Mouse (Mus musculus): ENCODE measurements around the gene Acyp1. TPM values are rescaled to one million over a fixed set of nuclear protein-coding genes. Genes with fewer than 3 reads are reported as not detected.
"Not testable (repeated sequence)": the region's sequence is repeated elsewhere in the genome, so short reads cannot be mapped to it uniquely, and the experiment has no call there.

The Acyp1 gene
- total RNA-seq, 1 experiment from 2014 or later: 46.1 TPM

- peak; percentile 57 for ATAC-seq (replicated peaks; ENCODE audit: low read depth, poor library complexity, severe bottlenecking)
Observed at GRCm38 (mm10) chr12:85286941-85287340, 1.3 kb downstream of the Acyp1 start.

GRCm38 (mm10) chr12:85284996-85285395 lies 3.2 kb downstream of the Acyp1 start:
- no peak for ATAC-seq (replicated peaks; ENCODE audit: low read depth, poor library complexity, severe bottlenecking)

GRCm38 (mm10) chr12:85284331-85284730 lies 3.9 kb downstream of the Acyp1 start:
- ATAC-seq (replicated peaks; ENCODE audit: low read depth, poor library complexity, severe bottlenecking): no peak

- not testable (repeated sequence) for ATAC-seq (replicated peaks; ENCODE audit: low read depth, poor library complexity, severe bottlenecking)
Observed at GRCm38 (mm10) chr12:85281756-85282155, 6.5 kb downstream of the Acyp1 start.

- peak; percentile 40 for ATAC-seq (replicated peaks; ENCODE audit: low read depth, poor library complexity, severe bottlenecking)
Observed at GRCm38 (mm10) chr12:85280845-85281651, 7.2 kb downstream of the Acyp1 start.

GRCm38 (mm10) chr12:85280105-85280844 lies 8.0 kb downstream of the Acyp1 start:
- ATAC-seq (replicated peaks; ENCODE audit: low read depth, poor library complexity, severe bottlenecking): peak; percentile 89

GRCm38 (mm10) chr12:85279396-85280080 lies 8.7 kb downstream of the Acyp1 start:
- no peak for ATAC-seq (replicated peaks; ENCODE audit: low read depth, poor library complexity, severe bottlenecking)

- peak; percentile 54; the same call in 1 of the 2 replicates for ATAC-seq (replicated peaks; ENCODE audit: low read depth, poor library complexity, severe bottlenecking)
Observed at GRCm38 (mm10) chr12:85278919-85279318, 9.3 kb downstream of the Acyp1 start.

- ATAC-seq (replicated peaks; ENCODE audit: low read depth, poor library complexity, severe bottlenecking): no peak
Observed at GRCm38 (mm10) chr12:85276273-85276672, 12.0 kb downstream of the Acyp1 start.

GRCm38 (mm10) chr12:85273508-85273907 lies 14.7 kb downstream of the Acyp1 start:
- no peak for ATAC-seq (replicated peaks; ENCODE audit: low read depth, poor library complexity, severe bottlenecking)

- ATAC-seq (replicated peaks; ENCODE audit: low read depth, poor library complexity, severe bottlenecking): no peak
Observed at GRCm38 (mm10) chr12:85271843-85272206, 16.4 kb downstream of the Acyp1 start.

- ATAC-seq (replicated peaks; ENCODE audit: low read depth, poor library complexity, severe bottlenecking): no peak
Observed at GRCm38 (mm10) chr12:85271132-85271842, 17.0 kb downstream of the Acyp1 start.

- ATAC-seq (replicated peaks; ENCODE audit: low read depth, poor library complexity, severe bottlenecking): peak; percentile 87
Observed at GRCm38 (mm10) chr12:85270319-85270718, 17.9 kb downstream of the Acyp1 start, which contains the start of gene Mlh3. Mlh3 (minus strand) TSS chr12:85270599.

GRCm38 (mm10) chr12:85269821-85270220 lies 18.4 kb downstream of the Acyp1 start:
- ATAC-seq (replicated peaks; ENCODE audit: low read depth, poor library complexity, severe bottlenecking): no peak

- no peak for ATAC-seq (replicated peaks; ENCODE audit: low read depth, poor library complexity, severe bottlenecking)
Observed at GRCm38 (mm10) chr12:85266248-85266647, 22.0 kb downstream of the Acyp1 start.

- ATAC-seq (replicated peaks; ENCODE audit: low read depth, poor library complexity, severe bottlenecking): no peak
Observed at GRCm38 (mm10) chr12:85264940-85265339, 23.3 kb downstream of the Acyp1 start.

- no peak for ATAC-seq (replicated peaks; ENCODE audit: low read depth, poor library complexity, severe bottlenecking)
Observed at GRCm38 (mm10) chr12:85264531-85264930, 23.7 kb downstream of the Acyp1 start.

- ATAC-seq (replicated peaks; ENCODE audit: low read depth, poor library complexity, severe bottlenecking): no peak
Observed at GRCm38 (mm10) chr12:85263190-85263589, 25.0 kb downstream of the Acyp1 start.

GRCm38 (mm10) chr12:85262489-85262888 lies 25.7 kb downstream of the Acyp1 start:
- ATAC-seq (replicated peaks; ENCODE audit: low read depth, poor library complexity, severe bottlenecking): no peak

- peak; percentile 91 for ATAC-seq (replicated peaks; ENCODE audit: low read depth, poor library complexity, severe bottlenecking)
Observed at GRCm38 (mm10) chr12:85257008-85257639, 31.1 kb downstream of the Acyp1 start.
